Mouse (Mus musculus) stomach, postnatal 0 days (tissue): Measurements from ENCODE around the gene Pnkd. TPM values are rescaled to one million over a fixed set of nuclear protein-coding genes. Genes with fewer than 3 reads are reported as not detected.

Experiments
- ATAC-seq: fragments of 200-750 bp; cut with Nextera tagmentation; 2 replicates; pipeline ENCODE4 v1.8.0; 2017; ENCODE audit not compliant: low FRiP score, low TSS enrichment
- DNase-seq: peaks from one replicate; pipeline ENCODE4 v3.0.0-alpha.2; 2016; ENCODE audit warnings: low spot score
- H3K27ac ChIP-seq: fragments of 300-500 bp; sonication (generic); replicated peaks from 2 replicates; pipeline ENCODE4 v1.5.1; 2014; ENCODE audit warnings: mild to moderate bottlenecking, control low read depth
- H3K27me3 ChIP-seq: fragments of 300-500 bp; sonication (generic); 2 replicates; pipeline ENCODE4 v1.6.1; 2014; ENCODE audit warnings: low read length; ENCODE audit not compliant: control insufficient read depth, insufficient read depth
- H3K36me3 ChIP-seq: fragments of 300-500 bp; sonication (generic); 2 replicates; pipeline ENCODE4 v1.6.1; 2014; ENCODE audit warnings: low read length, mixed read lengths; ENCODE audit not compliant: control insufficient read depth, insufficient read depth
- H3K4me1 ChIP-seq: fragments of 300-500 bp; sonication (generic); replicated peaks from 2 replicates; pipeline ENCODE4 v1.6.1; 2014; ENCODE audit warnings: antibody characterized with exemption; ENCODE audit not compliant: control insufficient read depth, insufficient read depth
- H3K4me2 ChIP-seq: fragments of 300-500 bp; sonication (generic); replicated peaks from 2 replicates; pipeline ENCODE4 v1.6.1; 2014; ENCODE audit warnings: low read depth, mild to moderate bottlenecking, control low read depth, moderate library complexity
- H3K4me3 ChIP-seq: fragments of 300-500 bp; sonication (generic); 2 replicates; pipeline ENCODE4 v1.5.1; 2014; ENCODE audit warnings: low read depth, low read length, control low read depth
- H3K9ac ChIP-seq: fragments of 300-500 bp; sonication (generic); 2 replicates; pipeline ENCODE4 v1.6.1; 2014; ENCODE audit warnings: mild to moderate bottlenecking, low read length, control low read depth, mixed read lengths
- H3K9me3 ChIP-seq: fragments of 300-500 bp; sonication (generic); 2 replicates; pipeline ENCODE4 v1.6.1; 2016; ENCODE audit warnings: low read length; ENCODE audit not compliant: control insufficient read depth
- CTCF ChIP-seq: IDR thresholded peaks from 2 replicates; pipeline ENCODE4 v1.5.1; 2016; ENCODE audit warnings: antibody characterized with exemption, low read depth, mild to moderate bottlenecking, moderate library complexity
- EP300 ChIP-seq: optimal IDR thresholded peaks from 2 replicates; pipeline ENCODE3; 2016; ENCODE audit warnings: antibody characterized with exemption
- WGBS: fragments of 180-500 bp; shearing (Covaris S2); extraction: QIAGEN DNeasy Blood & Tissue Kit; methylation state at CpG from one replicate; pipeline ENCODE4 v1.1.7; 2014; 5-methylcytosine and 5-hydroxymethylcytosine counted together
- polyA plus RNA-seq: library from polyadenylated mRNA; unstranded; fragments of >200 nt; fragmentation: Nextera tagmentation; extraction: Ambion mirVana; gene quantifications from 2 replicates; pipeline ENCODE4 v1.2.1, GENCODE M21; 2015

The Pnkd gene
- polyA plus RNA-seq, 1 experiment from 2014 or later, result 84.8 TPM

GRCm38 (mm10) chr1:74379058-74379504 lies 94.4 kb downstream of the Pnkd start:
- DNase-seq (no peak), ATAC-seq (no peak)
- Histone ChIP-seq H3K4me3 (no peak overlapping the region), H3K9ac (no peak overlapping the region), H3K9me3 (no peaks in the 10 kb centered on the region), H3K27ac (no peak overlapping the region), H3K27me3 (no peaks in the 10 kb centered on the region), H3K4me1 (no peaks in the 10 kb centered on the region), H3K4me2 (no peak overlapping the region), H3K36me3 (no peaks in the 10 kb centered on the region)
- TF ChIP-seq EP300 (no peak), CTCF (no peak)
- 69% methylated on average over 7 of the region's 7 CpGs for WGBS

- Histone ChIP-seq H3K4me2 (no peak overlapping the region), H3K36me3 (no peaks in the 10 kb centered on the region), H3K4me1 (no peaks in the 10 kb centered on the region), H3K9me3 (no peaks in the 10 kb centered on the region), H3K27ac (no peak overlapping the region), H3K9ac (no peak overlapping the region), H3K4me3 (no peak overlapping the region), H3K27me3 (no peaks in the 10 kb centered on the region)
- ATAC-seq (no peak), DNase-seq (no peak)
- WGBS, result 82% methylated on average over 5 of the region's 5 CpGs
- TF ChIP-seq CTCF, result no peak
- TF ChIP-seq EP300, result no peak
Measured at GRCm38 (mm10) chr1:74380484-74380883, 95.8 kb downstream of the Pnkd start.

DNA sequence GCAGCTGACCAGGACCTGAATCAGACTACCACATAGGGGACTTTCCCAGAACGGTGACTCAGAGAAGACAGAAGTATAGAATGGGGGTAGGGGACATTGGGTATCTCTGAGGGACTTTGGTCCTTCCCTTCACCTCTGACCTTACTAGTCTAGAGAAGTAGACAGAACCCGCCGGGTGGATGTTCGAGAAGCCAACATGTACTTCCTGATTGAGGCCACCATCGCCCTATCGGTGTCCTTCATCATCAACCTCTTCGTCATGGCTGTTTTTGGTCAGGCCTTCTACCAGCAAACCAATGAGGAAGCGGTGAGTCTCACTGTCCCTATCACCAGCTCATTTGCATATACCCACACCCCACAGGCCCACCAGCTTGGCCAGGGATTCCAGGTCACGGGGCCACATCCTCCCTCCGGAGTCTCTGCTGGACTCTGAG lies 96.9 kb downstream of the Pnkd start:
- no peak for ATAC-seq
- 87% methylated on average over 10 of the region's 10 CpGs for WGBS
- DNase-seq, result no peak

GRCm38 (mm10) chr1:74383385-74383784 lies 98.7 kb downstream of the Pnkd start:
- no peaks in the 10 kb centered on the region for H3K36me3 ChIP-seq
- no peak overlapping the region for H3K9ac ChIP-seq
- H3K27ac ChIP-seq, result no peak overlapping the region
- WGBS, result 62% methylated on average over 13 of the region's 13 CpGs
- TF ChIP-seq CTCF (no peak), EP300 (no peak)
- ATAC-seq (no peak), DNase-seq (no peak)
- no peak overlapping the region for H3K4me2 ChIP-seq
- no peaks in the 10 kb centered on the region for H3K9me3 ChIP-seq
- H3K27me3 ChIP-seq, result no peaks in the 10 kb centered on the region
- H3K4me3 ChIP-seq, result no peak overlapping the region
- no peaks in the 10 kb centered on the region for H3K4me1 ChIP-seq

More for the DNA sequence above, 96.9 kb downstream of the Pnkd start:
- Histone ChIP-seq H3K4me2 (no peak overlapping the region), H3K4me1 (no peaks in the 10 kb centered on the region), H3K27ac (no peak overlapping the region), H3K27me3 (no peaks in the 10 kb centered on the region), H3K9ac (no peak overlapping the region), H3K9me3 (no peaks in the 10 kb centered on the region), H3K36me3 (no peaks in the 10 kb centered on the region), H3K4me3 (no peak overlapping the region)
- TF ChIP-seq EP300, result no peak

- H3K36me3 ChIP-seq, result no peaks in the 10 kb centered on the region
- no peaks in the 10 kb centered on the region for H3K9me3 ChIP-seq
- H3K27me3 ChIP-seq, result no peaks in the 10 kb centered on the region
- ATAC-seq (no peak), DNase-seq (no peak)
- H3K27ac ChIP-seq, result no peak overlapping the region
- no peak overlapping the region for H3K4me3 ChIP-seq
- H3K4me1 ChIP-seq, result no peaks in the 10 kb centered on the region
- no peak overlapping the region for H3K9ac ChIP-seq
- no peak overlapping the region for H3K4me2 ChIP-seq
- TF ChIP-seq EP300 (no peak), CTCF (no peak)
- WGBS, result 89% methylated on average over 8 of the region's 8 CpGs
Measured at GRCm38 (mm10) chr1:74384525-74384924, 99.8 kb downstream of the Pnkd start.

DNA sequence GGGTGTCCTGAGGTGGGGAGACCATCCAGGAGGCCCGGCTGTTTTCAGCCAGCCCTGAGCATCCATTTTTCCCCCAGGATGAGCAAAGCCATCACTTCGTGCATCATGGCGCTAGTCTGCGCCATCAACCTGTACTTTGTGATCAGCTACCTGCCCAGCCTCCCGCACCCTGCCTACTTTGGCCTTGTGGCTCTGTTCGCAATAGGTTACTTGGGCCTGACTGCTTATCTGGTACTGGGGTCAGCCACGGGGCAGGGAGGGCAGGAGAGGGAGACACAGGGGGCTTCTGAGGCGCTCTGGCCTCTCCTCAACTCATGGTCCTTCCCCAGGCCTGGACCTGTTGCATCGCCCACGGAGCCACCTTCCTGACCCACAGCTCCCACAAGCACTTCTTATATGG lies 100.3 kb downstream of the Pnkd start:
- DNase-seq (no peak), ATAC-seq (no peak)
- H3K9ac ChIP-seq, result no peak overlapping the region
- no peak overlapping the region for H3K27ac ChIP-seq
- TF ChIP-seq EP300, result no peak
- no peak for TF ChIP-seq CTCF
- no peaks in the 10 kb centered on the region for H3K36me3 ChIP-seq
- no peaks in the 10 kb centered on the region for H3K27me3 ChIP-seq
- no peak overlapping the region for H3K4me3 ChIP-seq
- H3K9me3 ChIP-seq, result no peaks in the 10 kb centered on the region
- no peak overlapping the region for H3K4me2 ChIP-seq
- peaks cover under 1% of the 10 kb centered on the region; the same call in 1 of the 2 replicates for H3K4me1 ChIP-seq
- 98% methylated on average over 10 of the region's 10 CpGs for WGBS
